Mouse (Mus musculus) heart, embryonic 15.5 days (tissue): ENCODE data around the gene Pde4b. TPM values are rescaled to one million over a fixed set of nuclear protein-coding genes. Genes with fewer than 3 reads are reported as not detected.

Experiments used
- ATAC-seq: fragments of 200-750 bp; cut with Nextera tagmentation; replicated peaks from 2 replicates; pipeline ENCODE4 v1.8.0; 2017; ENCODE audit warnings: low read depth, moderate TSS enrichment; ENCODE audit not compliant: insufficient number of reproducible peaks, insufficient read depth, low FRiP score
- H3K27ac ChIP-seq: fragments of 300-500 bp; sonication (generic); 2 replicates; pipeline ENCODE4 v1.5.1; 2015; ENCODE audit warnings: mild to moderate bottlenecking, inconsistent platforms
- H3K27me3 ChIP-seq: fragments of 300-500 bp; sonication (generic); 2 replicates; pipeline ENCODE4 v1.6.1; 2015; ENCODE audit warnings: inconsistent platforms
- H3K36me3 ChIP-seq: fragments of 300-500 bp; sonication (generic); 2 replicates; pipeline ENCODE4 v1.6.1; 2015; ENCODE audit warnings: mild to moderate bottlenecking, inconsistent platforms
- H3K4me1 ChIP-seq: fragments of 300-500 bp; sonication (generic); replicated peaks from 2 replicates; pipeline ENCODE4 v1.6.1; 2015; ENCODE audit warnings: inconsistent platforms
- H3K4me2 ChIP-seq: fragments of 300-500 bp; sonication (generic); 2 replicates; pipeline ENCODE4 v1.6.1; 2015; ENCODE audit warnings: inconsistent platforms, mild to moderate bottlenecking, moderate library complexity
- H3K4me3 ChIP-seq: fragments of 300-500 bp; sonication (generic); 2 replicates; pipeline ENCODE4 v1.5.1; 2015; ENCODE audit warnings: mild to moderate bottlenecking, inconsistent platforms
- H3K9ac ChIP-seq: fragments of 300-500 bp; sonication (generic); 2 replicates; pipeline ENCODE4 v1.6.1; 2015; ENCODE audit warnings: mild to moderate bottlenecking, inconsistent platforms
- H3K9me3 ChIP-seq: fragments of 300-500 bp; sonication (generic); replicated peaks from 2 replicates; pipeline ENCODE4 v1.6.1; 2016; ENCODE audit warnings: inconsistent platforms
- WGBS: fragments of 180-500 bp; shearing (Covaris S2); methylation state at CpG from one replicate; pipeline ENCODE4 v1.1.7; 2015; ENCODE audit warnings: mixed read lengths; 5-methylcytosine and 5-hydroxymethylcytosine counted together
- polyA plus RNA-seq: library from polyadenylated mRNA; unstranded; fragments of >200 nt; fragmentation: Nextera tagmentation; extraction: Ambion mirVana; gene quantifications from 2 replicates; pipeline ENCODE4 v1.2.1, GENCODE M21; 2015

The Pde4b gene
- polyA plus RNA-seq, 1 experiment from 2014 or later, result 24.6 TPM

- no peak overlapping the region for H3K4me2 ChIP-seq
- ATAC-seq, result 0 out of 2 replicates have a peak, but pooled peaks have one; percentile 55
Measured at GRCm38 (mm10) chr4:102533183-102534048, 446.1 kb downstream of the Pde4b start.

GRCm38 (mm10) chr4:102534049-102534730 lies 446.8 kb downstream of the Pde4b start:
- H3K4me1 ChIP-seq, result peaks cover 16% of the 10 kb centered on the region
- H3K27me3 ChIP-seq, result no peaks in the 10 kb centered on the region
- no peaks in the 10 kb centered on the region for H3K36me3 ChIP-seq
- no peak overlapping the region for H3K9ac ChIP-seq
- H3K4me2 ChIP-seq, result no peak overlapping the region
- ATAC-seq, result no peak
- H3K27ac ChIP-seq, result peak overlapping the region; percentile 50; the same call in 1 of the 2 replicates
- H3K9me3 ChIP-seq, result no peaks in the 10 kb centered on the region
- H3K4me3 ChIP-seq, result no peak overlapping the region
- WGBS, result 70% methylated on average over 5 of the region's 5 CpGs

More at GRCm38 (mm10) chr4:102533183-102534048, 446.1 kb downstream of the Pde4b start:
- Histone ChIP-seq H3K27ac (peak overlapping the region; percentile 50; the same call in 1 of the 2 replicates), H3K27me3 (no peaks in the 10 kb centered on the region), H3K36me3 (no peaks in the 10 kb centered on the region), H3K4me1 (peaks cover 22% of the 10 kb centered on the region), H3K9ac (no peak overlapping the region), H3K4me3 (no peak overlapping the region), H3K9me3 (no peaks in the 10 kb centered on the region)
- 44% methylated on average over 8 of the region's 8 CpGs for WGBS

- Histone ChIP-seq H3K4me3 (no peak overlapping the region), H3K27ac (no peak overlapping the region), H3K36me3 (no peaks in the 10 kb centered on the region), H3K27me3 (no peaks in the 10 kb centered on the region), H3K9ac (no peak overlapping the region), H3K4me1 (peaks cover 20% of the 10 kb centered on the region), H3K9me3 (no peaks in the 10 kb centered on the region), H3K4me2 (no peak overlapping the region)
- ATAC-seq, result no peak
- WGBS, result 67% methylated on average over 3 of the region's 3 CpGs
Measured at GRCm38 (mm10) chr4:102535886-102536285, 448.5 kb downstream of the Pde4b start.

DNA sequence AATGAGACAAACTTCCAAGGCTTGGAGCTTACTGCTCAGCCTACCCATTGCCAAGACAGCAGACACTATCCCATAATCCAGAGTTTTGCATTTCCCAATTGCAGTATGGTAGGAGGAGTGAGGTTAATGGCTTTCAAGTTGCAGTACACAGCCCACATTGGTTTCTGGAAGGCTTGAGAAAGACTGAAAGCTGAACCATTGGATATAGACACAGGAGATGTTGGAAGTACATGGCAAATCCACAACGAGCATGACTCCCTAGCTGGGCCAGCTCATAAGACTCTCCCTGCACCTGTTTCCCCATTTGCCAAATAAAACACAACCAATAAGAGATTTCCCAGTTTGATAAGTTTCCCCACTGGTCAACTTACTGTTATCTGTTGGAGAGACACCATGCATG lies 450.9 kb downstream of the Pde4b start:
- ATAC-seq, result no peak
- Histone ChIP-seq H3K4me2 (no peak overlapping the region), H3K27ac (no peak overlapping the region), H3K36me3 (no peaks in the 10 kb centered on the region), H3K4me1 (peaks cover 18% of the 10 kb centered on the region), H3K27me3 (no peaks in the 10 kb centered on the region), H3K4me3 (no peak overlapping the region), H3K9me3 (no peaks in the 10 kb centered on the region), H3K9ac (no peak overlapping the region)
- 91% methylated on average over 1 of the region's 1 CpGs for WGBS

- Histone ChIP-seq H3K36me3 (no peaks in the 10 kb centered on the region), H3K4me1 (peaks cover 13% of the 10 kb centered on the region), H3K9me3 (no peaks in the 10 kb centered on the region), H3K4me2 (no peak overlapping the region), H3K27ac (no peak overlapping the region), H3K27me3 (no peaks in the 10 kb centered on the region), H3K4me3 (no peak overlapping the region), H3K9ac (no peak overlapping the region)
- ATAC-seq, result no peak
- WGBS, result 71% methylated on average over 2 of the region's 2 CpGs
Measured at GRCm38 (mm10) chr4:102538793-102539192, 451.4 kb downstream of the Pde4b start.

GRCm38 (mm10) chr4:102539598-102540180 lies 452.3 kb downstream of the Pde4b start:
- H3K4me2 ChIP-seq, result no peak overlapping the region
- H3K27me3 ChIP-seq, result no peaks in the 10 kb centered on the region
- H3K4me1 ChIP-seq, result peaks cover 6% of the 10 kb centered on the region
- H3K4me3 ChIP-seq, result no peak overlapping the region
- H3K27ac ChIP-seq, result peak overlapping the region; percentile 11; the same call in 1 of the 2 replicates
- no peaks in the 10 kb centered on the region for H3K36me3 ChIP-seq
- H3K9me3 ChIP-seq, result no peaks in the 10 kb centered on the region
- WGBS, result 63% methylated on average over 5 of the region's 5 CpGs
- no peak overlapping the region for H3K9ac ChIP-seq
- no peak for ATAC-seq

GRCm38 (mm10) chr4:102542976-102543375 lies 455.6 kb downstream of the Pde4b start:
- Histone ChIP-seq H3K9ac (no peak overlapping the region), H3K36me3 (no peaks in the 10 kb centered on the region), H3K4me3 (no peak overlapping the region), H3K9me3 (no peaks in the 10 kb centered on the region), H3K4me1 (peaks cover 6% of the 10 kb centered on the region), H3K27me3 (no peaks in the 10 kb centered on the region), H3K27ac (no peak overlapping the region), H3K4me2 (no peak overlapping the region)
- ATAC-seq, result no peak
- 91% methylated on average over 3 of the region's 3 CpGs for WGBS

DNA sequence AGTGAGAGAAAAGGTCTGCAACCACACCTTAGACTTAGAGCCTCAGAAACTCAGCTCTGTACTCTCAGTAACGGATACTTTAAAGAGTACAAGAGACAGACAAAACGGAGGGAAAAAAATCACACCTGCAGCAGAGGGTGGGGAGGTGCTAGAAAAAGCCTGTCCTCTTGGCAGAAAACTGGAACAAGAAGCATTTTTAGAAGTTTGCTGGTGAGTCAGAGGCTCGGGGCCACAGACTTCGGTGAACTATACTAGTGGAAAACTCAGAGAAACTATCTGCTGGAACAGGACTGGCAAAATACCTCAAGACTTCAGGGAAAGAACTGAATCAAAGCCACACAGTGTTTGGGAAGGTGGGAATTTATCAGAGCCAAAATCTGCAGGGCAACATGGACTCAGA lies 457.9 kb downstream of the Pde4b start:
- 73% methylated on average over 4 of the region's 4 CpGs for WGBS
- Histone ChIP-seq H3K9ac (no peak overlapping the region), H3K27me3 (no peaks in the 10 kb centered on the region), H3K4me1 (0 out of 2 replicates have a peak, but pooled peaks cover 3% of the 10 kb centered on the region), H3K9me3 (no peaks in the 10 kb centered on the region), H3K4me2 (no peak overlapping the region), H3K4me3 (no peak overlapping the region), H3K36me3 (no peaks in the 10 kb centered on the region), H3K27ac (no peak overlapping the region)
- ATAC-seq, result no peak

GRCm38 (mm10) chr4:102555566-102555965 lies 468.2 kb downstream of the Pde4b start:
- Histone ChIP-seq H3K9ac (no peak overlapping the region), H3K27me3 (no peaks in the 10 kb centered on the region), H3K27ac (no peak overlapping the region), H3K4me1 (peaks cover 16% of the 10 kb centered on the region; the same call in 1 of the 2 replicates), H3K9me3 (no peaks in the 10 kb centered on the region), H3K4me2 (no peak overlapping the region), H3K36me3 (no peaks in the 10 kb centered on the region), H3K4me3 (no peak overlapping the region)
- no peak for ATAC-seq
- 65% methylated on average over 7 of the region's 7 CpGs for WGBS

GRCm38 (mm10) chr4:102557006-102557405 lies 469.7 kb downstream of the Pde4b start:
- ATAC-seq, result no peak
- peaks cover 16% of the 10 kb centered on the region; the same call in 1 of the 2 replicates for H3K4me1 ChIP-seq
- no peak overlapping the region for H3K9ac ChIP-seq
- H3K36me3 ChIP-seq, result no peaks in the 10 kb centered on the region
- no peak overlapping the region for H3K4me3 ChIP-seq
- H3K27me3 ChIP-seq, result no peaks in the 10 kb centered on the region
- WGBS, result 55% methylated on average over 2 of the region's 2 CpGs
- H3K4me2 ChIP-seq, result no peak overlapping the region
- no peak overlapping the region for H3K27ac ChIP-seq
- no peaks in the 10 kb centered on the region for H3K9me3 ChIP-seq
